Mouse (Mus musculus) activated CD4-positive, CD25-positive, alpha-beta regulatory T cell (primary cell): ENCODE results near the gene Prdm5. TPM values are rescaled to one million over a fixed set of nuclear protein-coding genes. Genes with fewer than 3 reads are reported as not detected.

Experiments
- polyA plus RNA-seq, 2 experiments: library from polyadenylated mRNA; unstranded; fragments of 100-300 nt; shearing (Covaris generic); gene quantifications; one replicate each; pipeline ENCODE4 v1.2.1; 2017

Gene Prdm5
- polyA plus RNA-seq: 1 to 10 TPM; 1.1 to 1.6 TPM

DNA sequence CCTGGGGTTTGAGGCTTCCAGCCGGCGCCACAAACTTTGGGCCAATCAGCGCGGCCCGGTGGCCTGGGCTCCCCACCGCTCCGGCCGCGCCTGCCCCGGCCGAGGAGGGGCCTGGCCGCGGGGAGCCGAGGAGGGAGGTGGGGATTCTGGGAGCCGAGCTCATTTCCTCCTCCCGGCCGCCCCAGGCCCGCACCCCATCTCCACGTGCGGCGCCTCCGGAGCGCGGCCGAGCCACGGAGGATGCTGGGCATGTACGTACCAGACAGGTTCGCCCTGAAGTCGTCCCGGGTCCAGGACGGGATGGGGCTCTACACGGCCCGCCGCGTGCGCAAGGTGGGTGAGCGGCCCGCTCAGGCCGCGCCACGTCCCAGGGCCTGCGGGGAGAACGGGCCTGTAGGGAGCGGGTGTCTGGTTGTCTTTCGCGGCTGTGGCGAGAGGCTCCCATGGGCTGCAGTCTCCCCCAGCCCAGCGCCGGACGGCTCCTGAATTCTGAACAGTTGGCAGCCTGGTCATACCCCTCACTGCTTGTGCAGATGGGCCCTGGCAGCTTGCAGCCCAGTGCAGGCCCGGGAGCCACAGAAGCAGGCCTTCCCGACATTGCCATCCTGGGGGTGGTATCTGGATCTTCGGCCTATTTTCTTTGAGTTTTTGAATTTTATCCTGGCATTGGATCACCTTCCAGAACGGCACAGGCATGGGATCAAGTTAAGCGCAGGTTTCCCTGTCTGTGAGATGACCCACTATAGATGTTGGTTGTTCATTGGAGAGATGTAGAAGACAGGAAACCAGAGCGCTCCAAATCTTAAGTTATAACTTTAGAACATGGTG lies at the start of gene Prdm5:
TSS of gene Prdm5 (plus strand) at position 128 of the 828 bp plus-strand sequence.

DNA sequence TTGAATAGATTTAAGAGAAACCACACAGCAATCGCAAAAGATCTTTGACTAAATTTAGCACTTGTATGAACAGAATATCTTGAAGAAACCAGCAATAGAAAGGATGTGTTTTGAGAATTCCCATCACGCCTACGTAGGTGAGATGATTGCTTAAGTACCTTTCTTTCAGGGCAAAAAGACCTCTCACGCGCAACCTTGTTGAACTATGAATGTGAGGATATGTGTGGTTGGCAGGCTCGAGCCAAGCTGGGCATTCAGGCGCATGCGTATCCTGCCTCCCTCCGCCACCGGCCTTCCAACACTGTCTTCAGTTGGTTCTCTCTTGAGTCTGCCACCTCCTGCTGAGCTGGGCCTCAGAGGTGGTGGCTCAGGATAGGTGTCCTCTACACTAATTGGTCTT lies 173.5 kb downstream of the Prdm5 start, which contains the start of gene 4930544G11Rik:
TSS of gene 4930544G11Rik (plus strand) at position 301 of the 400 bp plus-strand sequence.

Other genes starting within 250 kb of the Prdm5 start
- gene Ndnf, start 107.4 kb upstream of the Prdm5 start, polyA plus RNA-seq: 1 to 10 TPM in 1 of 2 experiments, under 1 TPM in 1; 0.60 to 1.3 TPM
- gene 4930544G11Rik, start 173.6 kb downstream of the Prdm5 start, polyA plus RNA-seq: not detected